Mouse (Mus musculus) limb, embryonic 12.5 days (tissue): ENCODE results near the gene Gpx2. TPM values are rescaled to one million over a fixed set of nuclear protein-coding genes. Genes with fewer than 3 reads are reported as not detected.
A peak's percentile ranks its signal among the peaks of the same experiment; 100 is the strongest.

Experiments
- ATAC-seq: fragments of 200-750 bp; cut with Nextera tagmentation; 2 replicates; pipeline ENCODE4 v1.8.0; 2017; ENCODE audit warnings: low read depth, moderate TSS enrichment; ENCODE audit not compliant: insufficient number of reproducible peaks, insufficient read depth, low FRiP score, low TSS enrichment
- H3K27ac ChIP-seq: fragments of 300-500 bp; sonication (generic); 2 replicates; pipeline ENCODE4 v1.5.1; 2016; ENCODE audit warnings: mild to moderate bottlenecking, moderate library complexity
- H3K27me3 ChIP-seq: fragments of 300-500 bp; sonication (generic); 2 replicates; pipeline ENCODE4 v1.6.1; 2016; ENCODE audit warnings: mild to moderate bottlenecking, moderate library complexity
- H3K36me3 ChIP-seq: fragments of 300-500 bp; sonication (generic); 2 replicates; pipeline ENCODE4 v1.6.1; 2016; ENCODE audit warnings: mild to moderate bottlenecking, moderate library complexity
- H3K4me1 ChIP-seq: fragments of 300-500 bp; sonication (generic); replicated peaks from 2 replicates; pipeline ENCODE4 v1.6.1; 2016
- H3K4me2 ChIP-seq: fragments of 300-500 bp; sonication (generic); 2 replicates; pipeline ENCODE4 v1.6.1; 2016; ENCODE audit warnings: mild to moderate bottlenecking, moderate library complexity
- H3K4me3 ChIP-seq: fragments of 300-500 bp; sonication (generic); replicated peaks from 2 replicates; pipeline ENCODE4 v1.5.1; 2016; ENCODE audit warnings: mild to moderate bottlenecking
- H3K9ac ChIP-seq: fragments of 300-500 bp; sonication (generic); replicated peaks from 2 replicates; pipeline ENCODE4 v1.6.1; 2016; ENCODE audit warnings: mild to moderate bottlenecking, moderate library complexity
- H3K9me3 ChIP-seq: fragments of 300-500 bp; sonication (generic); 2 replicates; pipeline ENCODE4 v1.6.1; 2016; ENCODE audit warnings: mild to moderate bottlenecking, moderate library complexity
- WGBS: fragments of 180-500 bp; shearing (Covaris S2); methylation state at CpG from one replicate; pipeline ENCODE4 v1.1.7; 2016; 5-methylcytosine and 5-hydroxymethylcytosine counted together
- polyA plus RNA-seq: library from polyadenylated mRNA; unstranded; fragments of >200 nt; fragmentation: Nextera tagmentation; extraction: Ambion mirVana; gene quantifications from 2 replicates; pipeline ENCODE4 v1.2.1, GENCODE M21; 2016

Gene Gpx2
- polyA plus RNA-seq, 1 experiment from 2014 or later, result 0.65 TPM

GRCm38 (mm10) chr12:76820615-76821014 lies 25.3 kb upstream of the Gpx2 start:
- WGBS, result 46% methylated on average over 4 of the region's 4 CpGs
- peaks cover 50% of the 10 kb centered on the region for H3K27me3 ChIP-seq
- no peak overlapping the region for H3K4me3 ChIP-seq
- H3K4me1 ChIP-seq, result peaks cover 37% of the 10 kb centered on the region
- H3K36me3 ChIP-seq, result no peaks in the 10 kb centered on the region
- no peak for ATAC-seq
- H3K9ac ChIP-seq, result no peak overlapping the region
- H3K4me2 ChIP-seq, result peak overlapping the region; percentile 93; the same call in 1 of the 2 replicates
- H3K27ac ChIP-seq, result no peak overlapping the region
- H3K9me3 ChIP-seq, result no peaks in the 10 kb centered on the region

DNA sequence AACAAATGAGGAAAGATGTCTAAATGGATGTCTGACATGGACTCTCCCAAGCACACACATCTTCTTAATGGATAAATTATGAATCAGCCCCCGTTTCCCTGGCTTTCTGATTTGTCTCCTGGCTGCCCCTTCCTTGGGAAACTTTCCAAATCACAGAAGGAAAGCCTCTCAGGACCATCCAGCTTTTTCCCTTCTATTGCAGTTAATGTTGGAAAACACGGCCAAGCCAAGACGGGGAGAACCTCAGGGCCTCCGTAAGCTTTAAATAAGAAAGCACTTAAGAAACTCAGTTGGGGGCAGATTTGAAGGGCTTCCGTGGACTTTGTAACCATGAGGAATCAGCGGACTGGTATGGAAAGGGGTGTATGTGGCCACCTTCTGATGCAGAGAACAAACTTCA lies 24.5 kb upstream of the Gpx2 start:
- ATAC-seq, result no peak
- Histone ChIP-seq H3K4me1 (peaks cover 41% of the 10 kb centered on the region), H3K27ac (no peak overlapping the region), H3K4me3 (no peak overlapping the region), H3K9me3 (no peaks in the 10 kb centered on the region), H3K27me3 (peaks cover 47% of the 10 kb centered on the region), H3K9ac (no peak overlapping the region), H3K4me2 (no peak overlapping the region), H3K36me3 (no peaks in the 10 kb centered on the region)
- 75% methylated on average over 6 of the region's 6 CpGs for WGBS

DNA sequence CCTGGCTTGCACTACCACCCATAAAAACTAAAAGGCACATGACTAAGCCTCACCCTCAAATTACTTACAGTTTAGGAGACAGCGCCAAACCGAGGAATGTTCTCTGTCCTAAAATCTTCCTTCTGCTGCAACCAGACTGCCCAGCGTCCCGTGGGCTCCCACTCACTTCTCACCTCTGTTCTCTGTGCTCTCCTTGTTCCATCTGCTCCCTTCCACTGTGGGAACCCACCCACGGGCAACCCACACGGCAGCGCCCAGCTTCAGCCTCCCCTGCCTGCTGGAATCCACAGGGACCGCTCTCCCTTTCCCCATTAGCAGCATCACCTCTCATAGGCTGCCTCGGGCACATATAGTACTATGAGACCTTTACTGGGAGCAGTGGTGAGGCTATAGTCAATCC lies 23.6 kb upstream of the Gpx2 start:
- Histone ChIP-seq H3K4me1 (peaks cover 45% of the 10 kb centered on the region), H3K27ac (no peak overlapping the region), H3K9me3 (no peaks in the 10 kb centered on the region), H3K4me3 (no peak overlapping the region), H3K9ac (no peak overlapping the region), H3K4me2 (no peak overlapping the region), H3K27me3 (peaks cover 39% of the 10 kb centered on the region), H3K36me3 (no peaks in the 10 kb centered on the region)
- 79% methylated on average over 9 of the region's 9 CpGs for WGBS
- ATAC-seq, result no peak

DNA sequence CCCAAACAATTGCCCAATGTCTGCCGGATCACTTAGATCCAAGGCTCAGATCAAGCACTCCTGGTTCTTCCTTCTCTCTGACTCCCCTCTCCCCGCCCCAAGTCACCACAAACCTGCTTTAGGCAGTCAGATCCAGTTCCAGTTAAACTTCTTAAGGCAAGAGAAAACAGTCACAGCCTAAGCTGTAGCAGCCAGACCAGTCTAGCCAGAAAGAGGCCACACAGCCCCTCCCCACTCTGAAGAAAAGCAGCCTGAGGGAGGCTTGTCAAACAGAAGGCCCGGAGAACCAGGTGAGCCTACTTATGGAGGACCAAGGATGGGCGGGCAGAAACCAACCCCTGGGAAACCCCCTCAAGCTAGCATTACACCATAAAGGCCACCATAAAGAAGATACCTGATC lies 22.8 kb upstream of the Gpx2 start:
- no peak for ATAC-seq
- peaks cover 45% of the 10 kb centered on the region for H3K4me1 ChIP-seq
- WGBS, result 57% methylated on average over 4 of the region's 4 CpGs

DNA sequence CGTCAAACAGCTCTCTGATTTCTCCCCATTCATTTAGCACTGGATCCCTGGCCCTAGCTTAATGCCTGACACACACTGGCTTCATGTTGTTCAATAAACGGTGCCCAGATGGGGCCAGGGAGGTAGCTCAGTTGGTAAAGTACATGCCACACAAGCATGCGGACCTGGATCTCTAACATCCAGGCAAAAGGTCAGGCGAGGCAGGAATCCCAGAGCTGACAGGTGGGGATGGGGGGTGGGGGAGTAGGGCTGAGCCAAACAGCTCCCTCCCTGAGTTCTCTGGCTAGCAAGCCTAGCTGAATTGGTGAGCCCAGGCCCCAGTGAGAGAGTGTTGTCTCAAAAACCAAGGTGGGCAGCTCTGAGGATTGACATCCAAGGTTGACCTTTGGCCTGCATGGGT lies 21.8 kb upstream of the Gpx2 start:
- Histone ChIP-seq H3K36me3 (no peaks in the 10 kb centered on the region), H3K4me3 (no peak overlapping the region), H3K4me2 (no peak overlapping the region), H3K9me3 (no peaks in the 10 kb centered on the region), H3K4me1 (peaks cover 41% of the 10 kb centered on the region), H3K9ac (no peak overlapping the region), H3K27me3 (peaks cover 28% of the 10 kb centered on the region), H3K27ac (no peak overlapping the region)
- ATAC-seq, result no peak
- WGBS, result 50% methylated on average over 4 of the region's 4 CpGs

More for the DNA sequence above, 22.8 kb upstream of the Gpx2 start:
- H3K36me3 ChIP-seq, result no peaks in the 10 kb centered on the region
- no peak overlapping the region for H3K4me2 ChIP-seq
- H3K9ac ChIP-seq, result no peak overlapping the region
- no peaks in the 10 kb centered on the region for H3K9me3 ChIP-seq
- H3K4me3 ChIP-seq, result no peak overlapping the region
- no peak overlapping the region for H3K27ac ChIP-seq
- H3K27me3 ChIP-seq, result peaks cover 33% of the 10 kb centered on the region

GRCm38 (mm10) chr12:76816720-76817119 lies 21.4 kb upstream of the Gpx2 start:
- H3K9ac ChIP-seq, result no peak overlapping the region
- no peak overlapping the region for H3K4me3 ChIP-seq
- H3K4me1 ChIP-seq, result peaks cover 39% of the 10 kb centered on the region
- H3K4me2 ChIP-seq, result no peak overlapping the region
- ATAC-seq, result no peak
- WGBS, result 42% methylated on average over 4 of the region's 4 CpGs
- H3K36me3 ChIP-seq, result no peaks in the 10 kb centered on the region
- H3K27ac ChIP-seq, result no peak overlapping the region
- H3K9me3 ChIP-seq, result no peaks in the 10 kb centered on the region
- peaks cover 24% of the 10 kb centered on the region for H3K27me3 ChIP-seq

GRCm38 (mm10) chr12:76814120-76814519 lies 18.8 kb upstream of the Gpx2 start:
- peaks cover 26% of the 10 kb centered on the region for H3K4me1 ChIP-seq
- no peaks in the 10 kb centered on the region for H3K36me3 ChIP-seq
- H3K4me3 ChIP-seq, result no peak overlapping the region
- no peak overlapping the region for H3K27ac ChIP-seq
- ATAC-seq, result no peak
- H3K9ac ChIP-seq, result no peak overlapping the region
- H3K4me2 ChIP-seq, result no peak overlapping the region
- WGBS, result 83% methylated on average over 2 of the region's 2 CpGs
- H3K27me3 ChIP-seq, result 0 out of 2 replicates have a peak, but pooled peaks cover 2% of the 10 kb centered on the region
- H3K9me3 ChIP-seq, result no peaks in the 10 kb centered on the region

GRCm38 (mm10) chr12:76813543-76813942 lies 18.2 kb upstream of the Gpx2 start:
- Histone ChIP-seq H3K4me2 (no peak overlapping the region), H3K27ac (no peak overlapping the region), H3K27me3 (no peaks in the 10 kb centered on the region), H3K4me1 (peaks cover 26% of the 10 kb centered on the region), H3K4me3 (no peak overlapping the region), H3K9me3 (no peaks in the 10 kb centered on the region), H3K36me3 (no peaks in the 10 kb centered on the region), H3K9ac (no peak overlapping the region)
- 69% methylated on average over 10 of the region's 10 CpGs for WGBS
- no peak for ATAC-seq

- no peak overlapping the region for H3K4me3 ChIP-seq
- no peaks in the 10 kb centered on the region for H3K9me3 ChIP-seq
- H3K9ac ChIP-seq, result no peak overlapping the region
- H3K27ac ChIP-seq, result no peak overlapping the region
- H3K36me3 ChIP-seq, result no peaks in the 10 kb centered on the region
- H3K4me1 ChIP-seq, result peaks cover 9% of the 10 kb centered on the region; the same call in 1 of the 2 replicates
- WGBS, result 90% methylated on average over 4 of the region's 4 CpGs
- ATAC-seq, result no peak
- no peaks in the 10 kb centered on the region for H3K27me3 ChIP-seq
- H3K4me2 ChIP-seq, result no peak overlapping the region
Observed at GRCm38 (mm10) chr12:76811006-76811405, 15.7 kb upstream of the Gpx2 start.

- Histone ChIP-seq H3K9ac (no peak overlapping the region), H3K4me2 (no peak overlapping the region), H3K27ac (no peak overlapping the region), H3K9me3 (no peaks in the 10 kb centered on the region), H3K27me3 (no peaks in the 10 kb centered on the region), H3K4me1 (peaks cover 7% of the 10 kb centered on the region; the same call in 1 of the 2 replicates), H3K4me3 (no peak overlapping the region), H3K36me3 (no peaks in the 10 kb centered on the region)
- WGBS, result 92% methylated on average over 5 of the region's 5 CpGs
- ATAC-seq, result no peak
Observed at GRCm38 (mm10) chr12:76810491-76810890, 15.1 kb upstream of the Gpx2 start.

GRCm38 (mm10) chr12:76807796-76808195 lies 12.4 kb upstream of the Gpx2 start:
- ATAC-seq, result no peak
- Histone ChIP-seq H3K36me3 (no peaks in the 10 kb centered on the region; the same call in 1 of the 2 replicates), H3K9ac (no peak overlapping the region), H3K4me1 (no peaks in the 10 kb centered on the region), H3K27me3 (no peaks in the 10 kb centered on the region), H3K4me3 (no peak overlapping the region), H3K4me2 (no peak overlapping the region), H3K27ac (no peak overlapping the region), H3K9me3 (no peaks in the 10 kb centered on the region)
- WGBS, result 83% methylated on average over 10 of the region's 10 CpGs

GRCm38 (mm10) chr12:76805056-76805811 lies 9.9 kb upstream of the Gpx2 start:
- 91% methylated on average over 10 of the region's 10 CpGs for WGBS
- Histone ChIP-seq H3K9me3 (no peaks in the 10 kb centered on the region), H3K4me1 (no peaks in the 10 kb centered on the region), H3K27me3 (no peaks in the 10 kb centered on the region), H3K4me3 (no peak overlapping the region), H3K27ac (no peak overlapping the region), H3K36me3 (no peaks in the 10 kb centered on the region; the same call in 1 of the 2 replicates), H3K9ac (no peak overlapping the region), H3K4me2 (no peak overlapping the region)
- ATAC-seq, result no peak
